Mouse (Mus musculus): Measurements from ENCODE around the gene Zbed5. TPM values are rescaled to one million over a fixed set of nuclear protein-coding genes. Genes with fewer than 3 reads are reported as not detected.

The Zbed5 gene
- total RNA-seq, 2 experiments from 2014 or later = 0.53 to 0.84 TPM

- intact Hi-C loops (cut with DNase I; ENCODE audit: low total_unique reads) = no loop called here
- DNase-seq = no peak
Observed at GRCm38 (mm10) chr5:129943402-129943801, 47.9 kb downstream of the Zbed5 start.

GRCm38 (mm10) chr5:129947528-129948033 lies 52.1 kb downstream of the Zbed5 start:
- DNase-seq = no peak
- intact Hi-C loops (cut with DNase I; ENCODE audit: low total_unique reads) = no loop called here

GRCm38 (mm10) chr5:129952143-129952542 lies 56.6 kb downstream of the Zbed5 start:
- intact Hi-C loops (cut with DNase I; ENCODE audit: low total_unique reads) = no loop called here
- DNase-seq = no peak

Other genes starting within 250 kb of the Zbed5 start
- gene Zfp11, start 225.6 kb upstream of the Zbed5 start, total RNA-seq (2021) = 1 to 10 TPM; 2.0 to 2.7 TPM
- not detected for gene Sept14, start 187.2 kb upstream of the Zbed5 start, total RNA-seq (2021)
- 10 to 100 TPM; 64.4 to 69.3 TPM for gene Mrps17, start 180.2 kb upstream of the Zbed5 start, total RNA-seq (2021)
- gene Nipsnap2, start 170.7 kb upstream of the Zbed5 start, total RNA-seq (2021) = 100 to 1,000 TPM; 470 to 562 TPM
- gene Psph, start 108.3 kb upstream of the Zbed5 start, total RNA-seq (2021) = 10 to 100 TPM; 13.0 to 16.2 TPM
- gene Sumf2, start 48.7 kb upstream of the Zbed5 start, total RNA-seq (2021) = 10 to 100 TPM in 1 of 2 experiments, 1 to 10 TPM in 1; 9.2 to 10.4 TPM
- gene Chchd2, start 8.3 kb upstream of the Zbed5 start, total RNA-seq (2021) = 100 to 1,000 TPM; 477 to 529 TPM
- 100 to 1,000 TPM; 245 to 293 TPM for gene Phkg1, start 2.8 kb downstream of the Zbed5 start, total RNA-seq (2021)
- gene Nupr1l, start 12.8 kb downstream of the Zbed5 start, total RNA-seq (2021) = under 1 TPM; 0.11 to 0.39 TPM
- gene Vkorc1l1, start 46.2 kb downstream of the Zbed5 start, total RNA-seq (2021) = 10 to 100 TPM; 16.2 to 17.4 TPM
- gene Gusb, start 107.3 kb downstream of the Zbed5 start, total RNA-seq (2021) = 10 to 100 TPM; 10.6 to 13.4 TPM
- 10 to 100 TPM; 12.5 to 15.8 TPM for gene Asl, start 133.5 kb downstream of the Zbed5 start, total RNA-seq (2021)
- gene Crcp, start 133.6 kb downstream of the Zbed5 start, total RNA-seq (2021) = 10 to 100 TPM; 11.1 to 12.6 TPM
- gene Tpst1, start 177.6 kb downstream of the Zbed5 start, total RNA-seq (2021) = 10 to 100 TPM; 15.6 to 22.6 TPM
- 1 to 10 TPM; 1.7 to 3.1 TPM for gene Kctd7, start 249.1 kb downstream of the Zbed5 start, total RNA-seq (2021)

Data from gastrocnemius, postnatal 14 days (tissue).